Mouse (Mus musculus) E14TG2a.4 (cell line): Measurements from ENCODE around the gene Slc22a22.

ENCODE experiments used
- CTCF ChIP-seq: conservative IDR thresholded peaks from 2 replicates; pipeline ENCODE4 v1.5.1; 2014; ENCODE audit warnings: low read length
- POU5F1 ChIP-seq: IDR thresholded peaks from 2 replicates; pipeline ENCODE4 v1.6.1; 2014; ENCODE audit warnings: low read length, borderline replicate concordance

DNA sequence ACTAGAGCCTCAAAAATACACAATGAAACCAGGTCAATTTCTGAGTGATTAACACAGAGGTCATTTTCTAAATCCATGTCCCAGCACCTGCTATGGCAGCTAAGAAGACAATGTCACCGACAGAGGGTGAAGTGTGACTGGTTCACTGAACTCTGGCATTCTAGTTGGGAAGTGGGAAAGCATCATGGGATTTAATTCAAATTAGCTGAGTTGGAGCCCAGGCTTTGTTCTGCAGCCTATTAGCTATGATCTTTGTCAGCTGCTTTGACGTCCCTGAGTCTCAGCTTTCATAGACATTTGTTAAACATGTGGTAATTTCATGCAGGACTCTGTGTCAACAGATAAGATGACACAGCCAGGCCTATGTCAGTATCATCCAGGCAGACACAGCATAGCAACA lies 5.1 kb upstream of the Slc22a22 start:
- no peak for TF ChIP-seq CTCF
- TF ChIP-seq POU5F1: no peak
